Mouse (Mus musculus): Measurements from ENCODE around the gene Dync1li2.

Dync1li2 gene

DNA sequence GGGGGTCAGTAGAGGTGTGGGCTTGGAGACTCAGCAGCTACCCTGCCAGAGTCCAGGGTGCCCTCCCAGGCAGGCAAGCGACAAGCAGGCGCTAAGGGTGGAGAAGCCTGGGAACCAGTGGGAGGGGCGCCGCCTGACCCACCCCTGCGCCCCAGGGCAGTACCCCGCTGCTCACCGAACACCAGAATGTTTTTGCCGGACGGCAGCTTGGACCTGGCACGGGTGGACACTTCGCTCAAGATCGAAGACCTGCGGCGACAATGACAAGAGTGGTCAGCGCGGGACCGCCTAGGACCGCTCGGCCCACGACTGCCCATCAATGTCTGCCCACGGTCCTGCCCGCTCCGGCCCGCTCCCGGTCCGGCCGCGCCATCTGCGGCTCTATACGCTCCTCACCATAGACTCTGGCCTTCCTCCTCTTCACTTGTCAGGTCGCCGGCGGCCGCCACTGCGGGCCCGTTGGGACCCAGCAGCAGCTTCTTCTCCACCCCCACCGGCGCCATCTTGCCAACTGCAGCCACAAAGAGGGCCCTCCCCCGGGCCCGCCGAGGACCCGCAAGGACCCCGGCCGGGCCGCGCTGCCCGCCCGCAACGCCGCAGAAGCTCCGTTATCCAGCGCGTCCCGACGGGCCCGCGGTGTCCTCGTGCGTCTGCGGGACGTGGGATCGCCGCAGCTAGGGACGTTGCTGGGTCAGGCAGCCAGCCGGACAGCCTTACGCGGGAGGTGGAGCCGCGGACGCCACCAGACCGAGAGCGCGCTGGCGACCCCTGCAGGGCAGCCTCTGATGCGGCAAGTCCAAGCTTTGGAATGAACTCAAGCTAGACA is at the start of gene Dync1li2:
TSS of gene Dync1li2 (minus strand) at position 749 of the 826 bp plus-strand sequence.
- peak; percentile 82 to 88 for DNase-seq (ENCODE audit: low spot score in 2 of 2)

DNA sequence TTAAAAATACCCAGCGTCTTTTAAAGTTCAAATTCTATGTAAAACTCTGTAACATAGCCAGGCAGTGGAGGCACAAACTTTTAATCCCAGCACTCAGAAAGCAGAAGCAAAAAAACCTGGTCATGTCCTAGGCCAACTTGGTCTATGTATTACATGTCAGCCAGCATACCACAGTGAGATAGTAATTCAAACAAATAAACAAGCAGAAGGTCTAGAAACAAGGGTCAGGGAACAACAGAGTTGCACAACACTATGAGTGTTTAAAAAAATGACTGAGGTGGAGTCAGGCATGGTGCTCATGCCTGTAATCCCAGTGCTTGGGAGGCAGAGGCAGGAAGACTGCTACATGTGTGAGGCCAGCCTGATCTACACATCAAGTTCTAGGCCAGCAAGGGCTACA is 36.2 kb upstream of the Dync1li2 start:
- no peak for DNase-seq (ENCODE audit: low spot score in 2 of 2)

DNA sequence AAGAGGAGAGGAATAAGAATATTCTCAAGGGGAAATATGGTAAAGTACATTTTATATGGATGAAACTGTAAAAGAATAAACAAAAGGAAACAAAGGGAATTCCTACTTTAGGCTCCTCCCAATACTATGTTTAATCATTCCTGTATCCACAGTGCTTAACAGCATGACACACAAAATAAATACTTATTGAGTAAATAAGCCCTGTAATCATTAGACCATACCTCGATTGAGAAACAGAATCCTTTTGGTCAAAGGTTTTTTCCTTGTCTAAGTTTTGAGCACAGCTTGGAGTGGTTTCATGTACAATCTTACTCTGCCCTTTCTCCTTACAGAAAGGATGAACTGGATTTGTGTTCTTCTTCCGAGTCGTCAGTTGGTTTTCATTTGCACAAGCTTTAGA is 29.6 kb upstream of the Dync1li2 start:
- no peak for DNase-seq (ENCODE audit: low spot score in 2 of 2)

DNA sequence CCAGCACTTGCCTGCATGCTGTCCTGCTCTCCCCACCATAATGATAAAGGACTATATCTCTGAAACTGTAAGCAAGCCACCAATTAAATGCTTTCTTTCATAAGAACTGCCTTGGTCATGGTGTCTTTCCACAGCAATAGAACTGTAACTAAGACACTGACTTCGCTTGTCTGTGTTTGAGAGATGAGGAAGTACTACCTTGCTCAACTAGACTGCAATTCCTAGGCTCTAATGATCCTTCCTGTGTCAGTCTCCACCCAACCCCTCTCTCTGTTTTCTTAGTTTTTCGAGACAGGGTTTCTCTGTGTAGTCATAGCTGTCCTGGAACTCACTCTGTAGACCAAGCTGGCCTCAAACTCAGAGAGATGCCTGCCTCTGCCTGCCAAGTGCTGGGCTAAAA is 24.6 kb upstream of the Dync1li2 start:
- DNase-seq (ENCODE audit: low spot score in 2 of 2): no peak

DNA sequence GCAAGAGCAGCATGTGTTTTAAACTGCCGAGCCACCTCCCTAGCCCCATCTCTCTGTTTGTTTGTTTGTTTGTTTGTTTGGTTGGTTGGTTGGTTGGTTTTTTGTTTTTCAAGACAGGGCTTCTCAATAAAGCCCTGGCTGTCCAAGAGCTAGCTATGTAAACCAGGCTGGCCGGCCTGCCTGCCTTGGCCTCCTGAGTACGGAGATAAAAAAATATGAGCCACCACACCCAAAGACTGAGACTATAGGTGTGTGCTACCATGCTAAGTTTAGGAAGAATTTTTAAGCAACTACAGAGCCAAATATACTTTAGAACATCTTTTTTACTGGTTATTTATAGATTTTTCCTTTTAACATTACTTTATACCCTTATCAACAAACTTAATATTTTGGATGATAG is 9.3 kb upstream of the Dync1li2 start:
- DNase-seq (ENCODE audit: low spot score in 2 of 2): no peak

DNA sequence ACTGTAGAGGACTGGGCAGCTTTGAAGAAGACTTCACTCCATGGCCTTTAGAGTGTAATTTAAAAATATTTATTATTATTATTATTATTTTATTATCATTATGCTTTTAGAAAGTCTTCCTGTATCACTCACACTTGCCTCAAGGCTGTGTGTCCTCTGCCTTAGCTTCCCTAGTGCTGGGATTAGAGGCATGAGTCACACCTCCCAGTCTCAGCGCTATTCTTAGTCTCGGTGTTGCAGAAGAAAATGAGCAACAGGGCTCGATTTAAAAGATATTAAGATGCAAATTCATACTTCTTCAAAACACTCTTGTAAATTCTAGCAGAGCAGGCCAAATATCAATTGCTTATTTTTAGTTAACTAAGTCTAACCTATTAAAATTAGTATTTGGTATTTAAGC is 5.9 kb upstream of the Dync1li2 start:
- DNase-seq (ENCODE audit: low spot score in 2 of 2): no peak

DNA sequence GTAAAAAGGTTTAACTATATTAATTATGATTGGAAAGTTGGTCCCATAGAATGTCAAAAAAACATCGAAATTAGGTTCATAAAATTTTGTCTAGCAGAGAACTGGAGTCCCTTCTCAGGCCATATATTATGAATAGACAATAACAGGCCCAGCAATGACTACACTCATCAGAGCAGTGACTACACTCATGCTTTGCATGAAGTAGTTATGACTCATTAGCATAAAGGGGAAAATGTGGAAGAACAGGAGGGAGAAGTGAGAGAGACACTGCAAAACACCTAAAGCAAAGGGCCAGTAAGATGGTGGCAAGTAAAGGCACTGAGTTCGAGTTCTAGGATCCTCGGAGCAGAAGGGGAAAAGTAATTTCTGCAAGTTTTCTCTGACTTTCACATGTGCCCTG is 3.2 kb upstream of the Dync1li2 start:
- DNase-seq (ENCODE audit: low spot score in 2 of 2): no peak

DNA sequence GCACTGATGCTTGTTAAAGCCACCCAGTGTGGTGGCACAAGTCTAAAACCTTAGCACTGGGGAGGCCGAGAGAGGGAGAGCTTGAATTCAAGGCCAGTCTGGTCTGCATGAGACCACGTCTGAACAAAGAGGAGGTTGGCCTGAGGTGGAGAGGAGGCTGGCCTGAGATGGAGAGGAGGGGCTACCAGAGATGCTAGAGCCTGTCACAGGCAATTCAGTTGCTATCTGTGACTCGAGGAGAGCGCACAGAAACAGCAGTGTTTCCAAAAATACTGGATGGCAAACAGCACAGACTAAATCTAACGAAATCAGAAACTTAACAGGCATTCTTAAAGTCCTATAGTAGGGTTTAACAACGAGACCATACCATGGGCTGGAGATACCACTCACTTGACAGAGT is 2.4 kb upstream of the Dync1li2 start:
- DNase-seq (ENCODE audit: low spot score in 2 of 2): no peak

DNA sequence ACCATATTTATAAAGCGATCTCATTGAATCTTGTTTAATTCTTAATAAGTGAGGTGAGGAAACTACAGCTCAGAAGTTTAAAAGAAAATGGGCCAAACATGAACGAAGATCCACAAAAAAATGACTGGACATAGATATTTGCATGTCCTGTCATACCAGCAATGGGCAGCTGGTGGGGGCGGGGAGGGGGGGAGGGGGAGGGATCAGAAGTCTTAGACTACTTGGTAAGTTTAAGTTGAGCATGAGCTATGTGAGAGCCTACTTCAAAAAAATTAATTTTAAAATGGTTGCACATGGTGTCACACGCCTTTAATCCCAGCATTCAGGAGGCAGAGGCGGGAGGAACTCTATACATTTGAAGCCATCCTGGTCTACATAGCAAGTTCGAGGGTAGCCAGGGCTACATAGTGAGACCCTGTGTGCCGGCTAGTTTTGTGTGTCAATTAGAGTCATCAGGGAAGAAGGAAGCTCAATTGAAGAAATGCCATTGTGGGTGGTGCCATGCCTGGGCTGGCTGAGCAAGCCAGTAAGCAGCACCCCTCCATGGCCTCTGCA is 355 bp upstream of the Dync1li2 start:
- no peak for DNase-seq (ENCODE audit: low spot score in 2 of 2)

DNA sequence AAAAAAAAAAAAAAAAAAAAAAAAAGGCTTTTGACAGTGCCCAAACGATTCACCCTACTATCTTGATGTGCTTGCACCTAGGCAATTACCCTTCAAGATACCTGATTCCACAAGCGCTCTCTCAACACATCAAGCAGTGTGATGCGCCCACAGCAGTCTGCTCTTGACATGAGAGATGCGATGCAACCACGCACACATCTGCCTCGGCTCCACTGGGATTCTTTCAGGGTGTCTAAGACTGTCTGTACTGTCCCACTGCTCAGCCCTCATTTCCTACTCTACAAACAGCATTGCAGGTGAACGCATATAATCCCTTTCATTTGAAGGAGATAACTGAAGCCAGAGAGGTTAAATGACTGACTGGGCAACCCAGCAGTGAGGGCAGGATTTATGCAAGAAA is 1.2 kb downstream of the Dync1li2 start:
- DNase-seq (ENCODE audit: low spot score in 2 of 2): peak in 1 of 2 experiments; percentile 58

DNA sequence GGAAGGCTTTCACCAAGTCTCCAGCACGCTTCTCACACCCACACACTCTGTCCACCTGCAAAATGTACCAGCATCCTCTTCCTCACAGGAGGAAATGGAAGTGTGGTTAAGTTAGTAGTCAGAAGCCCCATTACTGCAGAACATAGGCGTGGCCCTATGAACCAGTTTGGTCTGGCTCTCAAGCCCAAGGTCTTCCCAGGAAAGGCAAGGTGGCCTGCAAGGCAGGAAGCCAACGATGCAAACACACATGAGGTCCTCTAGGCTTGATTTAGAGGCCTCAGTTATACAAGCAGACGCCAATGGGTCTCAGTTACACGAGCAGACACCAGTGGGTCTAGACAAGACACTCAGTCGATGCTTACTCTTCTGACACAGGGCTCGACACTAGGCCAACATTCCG is 3.4 kb downstream of the Dync1li2 start:
- no peak for DNase-seq (ENCODE audit: low spot score in 2 of 2)

DNA sequence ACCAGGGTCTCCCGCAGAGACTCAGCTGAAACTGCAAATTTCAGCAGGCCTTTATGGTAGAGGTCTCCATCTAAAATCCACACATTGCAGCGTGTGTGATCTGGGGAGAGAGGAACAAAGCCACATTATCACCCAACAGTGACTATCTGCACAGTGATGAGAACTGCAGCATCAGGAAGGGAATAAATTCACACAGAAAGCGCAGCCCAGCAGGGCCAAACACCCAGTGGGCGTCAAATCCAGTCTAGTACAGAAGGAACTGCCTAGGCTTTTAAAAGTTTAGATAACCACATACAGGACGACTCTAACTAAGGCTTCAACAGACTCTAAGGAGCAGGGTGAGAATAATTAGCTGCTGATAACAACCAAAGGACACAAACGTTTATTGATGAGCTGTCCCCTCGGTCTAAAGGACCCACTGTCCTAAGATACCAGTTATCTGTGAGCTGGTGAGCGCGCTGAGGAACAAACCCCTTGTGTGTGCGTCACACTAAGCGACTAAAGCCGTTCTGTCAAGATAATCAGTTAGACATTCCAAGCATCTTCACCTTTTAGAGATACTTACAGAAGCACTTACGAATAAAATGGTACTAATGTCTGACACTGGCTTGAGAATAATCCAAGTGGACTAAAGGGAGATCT is 5.2 kb downstream of the Dync1li2 start:
- peak in 1 of 2 experiments; percentile 60 for DNase-seq (ENCODE audit: low spot score in 2 of 2)

DNA sequence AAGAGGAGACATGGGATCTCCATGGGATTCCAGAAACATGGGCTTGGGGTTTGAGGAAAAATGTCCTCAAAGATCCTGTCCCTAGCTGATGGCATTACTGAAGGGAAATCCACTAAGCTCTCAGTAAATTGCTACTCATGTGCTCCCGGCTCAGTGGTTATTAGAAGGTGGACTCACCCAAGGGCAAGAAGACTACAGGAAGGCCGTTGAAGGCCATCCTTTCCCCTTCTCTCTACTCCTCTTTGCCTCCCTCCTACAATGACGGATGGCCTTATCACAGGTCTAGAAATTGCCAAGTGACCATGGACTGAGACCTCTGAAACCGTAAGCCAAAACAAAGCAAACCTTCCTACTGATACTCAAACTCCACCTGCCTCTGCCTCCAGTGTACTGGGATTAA is 6.3 kb downstream of the Dync1li2 start:
- DNase-seq (ENCODE audit: low spot score in 2 of 2): no peak

DNA sequence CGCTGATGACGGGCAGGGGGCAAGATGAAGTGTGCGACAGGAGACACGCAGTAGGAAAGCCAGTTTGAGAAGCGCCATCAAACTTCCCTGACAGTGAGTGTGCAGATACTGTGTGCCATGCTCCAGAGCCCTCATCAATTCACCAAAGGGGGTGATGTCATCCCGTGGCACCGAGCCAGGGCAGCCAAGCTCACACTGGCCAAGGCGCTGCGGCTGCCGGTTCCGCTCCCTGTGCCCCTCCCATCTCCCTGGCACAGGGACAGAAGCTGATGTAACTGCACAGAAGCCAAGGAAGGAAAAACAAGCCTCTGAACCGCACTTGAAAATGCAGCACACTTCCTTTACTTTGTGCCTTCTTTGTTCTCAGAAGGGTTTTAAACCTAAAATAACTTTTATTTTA is 6.8 kb downstream of the Dync1li2 start:
- peak; percentile 93 to 95 for DNase-seq (ENCODE audit: low spot score in 2 of 2)

DNA sequence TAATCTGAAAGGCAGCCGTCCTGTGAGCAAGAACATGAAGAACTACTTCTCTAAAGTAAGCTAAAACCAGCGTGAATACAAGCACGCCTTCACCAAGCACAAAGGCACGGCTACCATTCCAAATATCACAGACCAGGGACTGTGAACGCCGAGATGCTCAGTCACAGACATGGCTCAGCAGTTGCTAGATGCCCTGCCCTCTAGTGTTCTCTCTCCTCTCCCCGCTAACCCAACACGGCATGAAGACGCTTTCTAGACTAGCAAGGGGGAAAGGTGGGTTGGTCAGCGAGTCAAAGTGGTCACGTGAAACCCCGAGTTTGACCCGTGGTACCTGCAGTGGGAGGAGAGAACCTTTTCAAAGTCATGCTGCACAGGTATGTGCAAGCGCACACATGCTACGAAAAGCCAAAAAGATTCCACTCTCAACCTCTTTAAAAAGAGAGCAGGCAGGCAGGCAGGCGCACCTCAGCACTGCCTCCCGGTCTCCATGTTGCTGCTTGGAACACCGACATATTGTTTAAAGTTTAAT is 8.0 kb downstream of the Dync1li2 start:
- DNase-seq (ENCODE audit: low spot score in 2 of 2): no peak

DNA sequence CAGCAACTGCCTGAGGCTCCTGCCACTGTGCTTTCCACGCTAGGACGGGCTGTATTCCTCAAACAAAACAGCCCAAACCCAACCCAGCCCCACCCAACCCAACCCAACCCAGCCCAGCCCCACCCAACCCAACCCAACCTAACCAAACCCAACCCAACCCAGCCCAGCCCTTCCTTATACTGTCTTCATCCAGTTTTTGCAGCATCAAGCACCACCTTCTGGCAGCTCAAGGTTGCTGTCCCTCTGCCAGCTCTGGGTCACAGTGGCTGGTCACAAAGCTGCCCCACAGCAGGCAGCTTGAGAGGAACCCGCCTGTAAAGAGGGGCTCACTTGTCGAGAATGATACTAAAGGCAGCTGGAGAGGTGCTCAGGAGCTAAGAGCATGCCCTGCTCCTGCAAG is 8.6 kb downstream of the Dync1li2 start:
- DNase-seq (ENCODE audit: low spot score in 2 of 2): no peak

DNA sequence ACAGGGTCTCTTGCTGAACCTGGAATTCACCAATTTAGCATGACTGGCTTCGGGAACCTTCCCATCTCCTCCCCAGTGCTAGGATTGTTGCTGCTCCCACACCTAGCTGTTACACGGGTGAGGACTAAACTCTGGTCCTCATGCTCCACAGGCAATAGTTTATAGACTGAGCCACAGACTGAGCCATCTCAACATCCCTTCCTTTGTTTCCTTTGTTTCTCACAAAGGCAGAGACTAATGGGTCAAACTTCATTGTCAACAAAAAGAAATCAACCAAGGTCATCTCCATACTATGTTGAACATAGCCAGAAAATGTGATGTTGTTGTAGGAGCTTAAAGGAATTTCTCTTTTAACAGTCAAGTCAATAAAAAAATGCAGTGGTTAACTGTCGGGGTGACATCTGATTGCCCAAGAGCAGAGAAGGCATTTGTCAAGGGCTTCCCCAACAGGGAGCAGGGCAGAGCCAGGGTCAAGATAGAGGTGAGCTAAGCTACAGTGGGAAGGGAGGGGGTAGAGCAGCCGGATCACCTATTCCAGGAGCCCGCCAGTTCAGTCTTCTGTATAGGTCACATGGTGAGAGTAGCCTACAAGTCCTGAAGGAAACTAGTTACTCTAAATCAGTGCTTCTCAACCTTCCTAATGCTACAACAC is 9.5 kb downstream of the Dync1li2 start:
- DNase-seq (ENCODE audit: low spot score in 2 of 2): no peak

DNA sequence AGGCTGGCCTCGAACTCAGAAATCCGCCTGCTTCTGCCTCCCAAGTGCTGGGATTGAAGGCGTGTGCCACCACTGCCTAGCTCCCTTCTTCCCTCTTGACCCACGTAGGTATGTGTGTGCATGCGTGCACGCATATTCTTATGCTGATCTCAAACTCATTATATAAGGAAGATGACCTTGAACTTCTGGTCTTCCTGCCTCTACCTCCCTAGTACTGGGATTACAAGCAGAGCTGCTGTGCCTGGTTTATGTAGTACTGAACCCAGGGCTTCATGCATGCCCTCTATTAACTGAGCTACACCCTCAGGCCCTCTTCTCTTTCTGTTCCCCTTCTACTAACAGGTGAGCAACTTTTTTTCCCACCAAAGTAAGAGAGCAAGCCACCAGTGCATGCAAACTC is 10.2 kb downstream of the Dync1li2 start:
- no peak for DNase-seq (ENCODE audit: low spot score in 2 of 2)

DNA sequence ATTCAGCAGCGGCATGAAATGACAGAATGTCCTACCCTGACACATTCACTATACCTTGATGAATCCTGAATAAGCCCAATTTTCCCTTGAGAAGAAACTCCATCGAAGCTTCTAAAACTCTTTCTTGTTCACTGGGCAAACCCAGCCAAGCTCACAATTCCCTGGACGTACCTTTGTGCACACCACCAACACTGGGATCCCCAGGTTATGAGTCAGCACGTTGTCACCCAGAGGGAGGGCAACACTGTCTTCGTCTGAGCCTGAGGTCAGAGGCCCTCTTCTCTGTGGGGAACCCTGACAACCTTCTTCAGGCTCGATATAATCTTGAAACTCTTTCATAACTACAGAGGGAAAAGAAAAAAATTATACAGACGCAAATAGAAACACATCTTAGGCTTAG is 12.6 kb downstream of the Dync1li2 start:
- no peak for DNase-seq (ENCODE audit: low spot score in 2 of 2)

DNA sequence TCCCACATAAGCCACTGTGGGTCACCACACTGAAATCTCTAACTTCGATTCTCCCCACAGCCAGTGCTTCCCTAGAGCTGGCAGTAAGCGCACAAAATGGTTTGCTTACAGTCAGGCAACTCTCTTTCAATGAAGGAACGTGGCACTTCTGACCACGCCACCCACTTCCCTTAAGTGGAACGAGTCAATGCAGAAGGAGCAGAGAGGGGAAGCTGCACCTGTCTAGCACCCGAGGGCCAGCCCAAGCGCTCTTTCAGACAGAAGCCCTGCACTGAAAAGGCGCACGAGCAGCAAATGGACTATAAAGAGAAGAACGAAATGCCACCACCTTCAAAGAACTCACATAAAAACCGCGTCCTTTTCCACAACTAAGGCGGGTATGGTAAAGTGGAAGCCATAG is 15.1 kb downstream of the Dync1li2 start:
- DNase-seq (ENCODE audit: low spot score in 2 of 2): no peak

DNA sequence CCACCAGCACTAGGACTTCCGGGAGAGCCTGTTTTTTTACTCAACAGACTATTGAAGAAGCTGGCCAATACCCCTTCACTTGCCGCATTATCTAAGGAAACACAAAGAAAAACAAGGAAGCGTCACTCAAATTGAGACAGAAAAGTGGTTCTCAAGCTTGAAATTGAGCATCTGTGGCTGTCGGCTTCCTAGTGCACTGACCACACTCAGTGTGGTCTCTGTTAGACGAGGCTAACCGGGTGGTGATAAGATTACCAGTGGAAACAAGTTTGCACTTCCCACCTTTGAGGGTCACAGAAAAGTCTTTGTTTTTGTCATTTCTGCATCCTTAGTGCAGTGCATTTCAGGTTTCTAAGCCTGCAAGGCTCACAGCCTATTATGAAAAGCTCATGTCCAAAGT is 20.5 kb downstream of the Dync1li2 start:
- DNase-seq (ENCODE audit: low spot score in 2 of 2): no peak

DNA sequence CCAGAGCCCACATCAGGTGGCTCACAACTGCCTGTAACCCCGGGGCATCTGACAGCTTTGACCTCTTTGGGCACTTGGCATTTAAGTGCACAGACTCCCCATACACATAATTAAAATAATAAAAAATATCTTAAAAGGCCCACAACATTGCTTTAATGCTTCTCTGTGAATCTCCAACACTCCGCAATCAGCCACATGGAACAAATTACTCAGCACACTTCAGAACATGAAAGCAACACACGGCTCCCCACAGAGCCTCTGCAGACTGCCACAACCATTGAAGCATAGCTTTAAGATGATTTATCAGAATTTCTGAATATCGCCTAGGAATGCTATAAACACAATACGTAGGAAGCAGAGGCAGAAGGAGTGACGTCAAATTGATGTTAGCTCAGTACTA is 26.8 kb downstream of the Dync1li2 start:
- DNase-seq (ENCODE audit: low spot score in 2 of 2): no peak

Data from right cerebral cortex, postnatal 36 days (tissue).